In genomic region chr6:67036356-67036811, GRCm38 (mm10) we compare ENCODE assay signal across 8 mouse cellular contexts. TPM values are rescaled to one million over a fixed set of nuclear protein-coding genes. Genes with fewer than 3 reads are reported as not detected.
DNase-seq lines count a peak whose midpoint lies in the region; ATAC-seq and TF ChIP-seq lines count a peak whose summit lies in the region.

No protein-coding gene starts in this region.

- peak overlapping the region; percentile 89 for H3K9ac ChIP-seq in lung, embryonic 16.5 days (ENCODE audit: low read length)

- DNase-seq in Muller cell, postnatal 12 days (ENCODE audit: inconsistent ontology term): peak; percentile 85
- DNase-seq in cerebellum, adult 9-10 months: peak; percentile 78
- peak; percentile 86 for DNase-seq in hindbrain, embryonic 10.5 days (ENCODE audit: low spot score)
- peak; percentile 72 for DNase-seq in layer of hippocampus, adult 9-11 months
- DNase-seq in ovary, adult 18-20 months (ENCODE audit: low spot score): peak; percentile 72
- peak; percentile 84 for DNase-seq in thymus, adult 2 months

- no peaks in the 10 kb centered on the region for H3K36me3 ChIP-seq in hindbrain, embryonic 10.5 days
- no peaks in the 10 kb centered on the region for H3K36me3 ChIP-seq in lung, embryonic 16.5 days (ENCODE audit: control insufficient read depth, insufficient read depth, low read length)
- no peaks in the 10 kb centered on the region for H3K36me3 ChIP-seq in thymus, adult 2 months (ENCODE audit: control insufficient read depth, insufficient read depth, low read length)

- peaks cover 9% of the 10 kb centered on the region for H3K27me3 ChIP-seq in hindbrain, embryonic 10.5 days (ENCODE audit: insufficient read depth, poor library complexity, severe bottlenecking)
- no peaks in the 10 kb centered on the region for H3K27me3 ChIP-seq in lung, embryonic 16.5 days (ENCODE audit: control insufficient read depth, insufficient read depth, low read depth, low read length)
- no peaks in the 10 kb centered on the region for H3K27me3 ChIP-seq in thymus, adult 2 months (ENCODE audit: control insufficient read depth, insufficient read depth, low read length)

- no peaks in the 10 kb centered on the region for H3K9me3 ChIP-seq in hindbrain, embryonic 10.5 days
- H3K9me3 ChIP-seq in lung, embryonic 16.5 days (ENCODE audit: control insufficient read depth, low read length): no peaks in the 10 kb centered on the region

- H3K4me1 ChIP-seq in hindbrain, embryonic 10.5 days (replicated peaks): peaks cover 30% of the 10 kb centered on the region
- H3K4me1 ChIP-seq in lung, embryonic 16.5 days (replicated peaks; ENCODE audit: control insufficient read depth, insufficient read depth, low read length): peaks cover 11% of the 10 kb centered on the region
- peaks cover 5% of the 10 kb centered on the region; the same call in 1 of the 2 replicates for H3K4me1 ChIP-seq in thymus, adult 2 months (replicated peaks; ENCODE audit: control insufficient read depth, insufficient read depth, low read length)

- 0 out of 2 replicates have a peak, but pooled peaks have one; percentile 19 for TF ChIP-seq CTCF in thymus, adult 2 months (IDR thresholded peaks at IDR 0.05; ENCODE audit: borderline replicate concordance, control insufficient read depth, extremely low read depth, insufficient read depth, low read length, poor library complexity)

- WGBS in hindbrain, embryonic 10.5 days: under 1% methylated on average over 29 of the region's 29 CpGs
- WGBS in lung, embryonic 16.5 days: under 1% methylated on average over 29 of the region's 29 CpGs
- under 1% methylated on average over 29 of the region's 29 CpGs for whole genome bisulfite sequencing in thymus, adult 2 months

- TF ChIP-seq POLR2A in thymus, adult 2 months (IDR thresholded peaks at IDR 0.05; ENCODE audit: control insufficient read depth, extremely low read depth, insufficient read depth, low read length, poor library complexity): no peak

- peak; percentile 78 for ATAC-seq in frontal cortex, adult (ENCODE audit: low TSS enrichment)
- peak; percentile 77 for ATAC-seq in lung, embryonic 16.5 days (ENCODE audit: low read depth)

- peak overlapping the region; percentile 81 for H3K4me3 ChIP-seq in hindbrain, embryonic 10.5 days
- peak overlapping the region; percentile 89 for H3K4me3 ChIP-seq in lung, embryonic 16.5 days (ENCODE audit: low read length)
- peak overlapping the region; percentile 70 for H3K4me3 ChIP-seq in thymus, adult 2 months (ENCODE audit: control insufficient read depth, insufficient read depth, low read length)

- H3K4me2 ChIP-seq in lung, embryonic 16.5 days (ENCODE audit: low read depth, low read length): peak overlapping the region; percentile 80

- peak overlapping the region; percentile 95 for H3K27ac ChIP-seq in hindbrain, embryonic 10.5 days
- peak overlapping the region; percentile 96 for H3K27ac ChIP-seq in lung, embryonic 16.5 days (ENCODE audit: low read length)
- H3K27ac ChIP-seq in thymus, adult 2 months (ENCODE audit: control insufficient read depth, insufficient read depth, low read length): no peak overlapping the region

RNA-seq across cellular contexts. Expression of gene Gadd45a, which starts 0.9 kb away (rescaled TPM):
- 21.9 and 25.7 TPM in 2 replicates for polyA plus RNA-seq in hindbrain, embryonic 10.5 days (2016; fragmentation: Nextera tagmentation; extraction: Ambion mirVana)
- polyA plus RNA-seq in lung, embryonic 16.5 days (2015; fragmentation: Nextera tagmentation; extraction: Ambion mirVana): 14.5 and 17.7 TPM in 2 replicates
- polyA plus RNA-seq in thymus, adult 2 months (2012; rRNA removed): 44.9 and 45.4 TPM in 2 replicates
